Mouse (Mus musculus) CD4-positive, CD25-positive, alpha-beta regulatory T cell, adult 4 months (primary cell): Measurements from ENCODE around the gene Exoc3l2. TPM values are rescaled to one million over a fixed set of nuclear protein-coding genes. Genes with fewer than 3 reads are reported as not detected.
"Not testable (repeated sequence)": the region's sequence is repeated elsewhere in the genome, so short reads cannot be mapped to it uniquely, and the experiment has no call there.

Source experiments
- ATAC-seq: one replicate; pipeline ENCODE4 v1.8.0; 2017
- polyA plus RNA-seq, 2 experiments: library from polyadenylated mRNA; unstranded; fragments of 100-300 nt; shearing (Covaris generic); gene quantifications; one replicate each; pipeline ENCODE4 v1.2.1; 2017

Exoc3l2 gene
- polyA plus RNA-seq, 2 experiments from 2014 or later = not detected

DNA sequence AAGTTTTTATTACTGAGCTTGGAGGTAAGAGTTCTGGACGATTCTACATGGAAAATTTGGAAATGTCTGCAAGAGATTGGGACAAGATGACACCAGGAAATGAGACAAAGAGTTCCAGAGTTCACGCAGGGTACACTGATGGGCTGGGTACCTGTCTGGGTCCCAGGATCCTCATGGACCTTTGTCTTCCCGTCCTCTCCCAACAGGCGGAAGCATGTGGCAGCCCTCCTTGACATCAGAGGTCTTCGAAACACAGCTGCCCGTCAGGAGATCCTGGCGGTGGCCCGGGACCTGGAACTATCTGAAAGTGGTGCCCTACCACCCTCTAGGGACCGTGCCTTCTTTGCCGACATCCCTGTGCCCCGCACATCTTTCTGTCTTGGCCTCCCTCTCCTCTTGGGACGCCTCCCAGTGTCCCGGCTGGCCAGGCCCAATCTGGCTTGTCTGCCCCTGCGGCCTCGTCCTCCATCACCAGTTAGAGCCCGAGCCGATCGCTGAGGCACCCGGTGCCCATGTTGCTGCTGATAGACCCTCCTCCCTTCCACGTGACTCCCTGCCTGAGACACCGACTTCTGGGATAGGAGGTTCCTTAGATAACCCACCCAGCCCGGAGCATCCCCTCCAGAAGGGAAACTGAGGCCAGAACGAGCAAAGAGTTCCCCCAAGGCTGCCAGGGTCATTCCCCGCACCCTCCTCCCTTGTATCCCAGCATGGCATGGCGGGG lies 31.8 kb downstream of the Exoc3l2 start:
- no peak for ATAC-seq

- ATAC-seq = no peak
Observed at GRCm38 (mm10) chr7:19495521-19496213, 32.5 kb downstream of the Exoc3l2 start.

DNA sequence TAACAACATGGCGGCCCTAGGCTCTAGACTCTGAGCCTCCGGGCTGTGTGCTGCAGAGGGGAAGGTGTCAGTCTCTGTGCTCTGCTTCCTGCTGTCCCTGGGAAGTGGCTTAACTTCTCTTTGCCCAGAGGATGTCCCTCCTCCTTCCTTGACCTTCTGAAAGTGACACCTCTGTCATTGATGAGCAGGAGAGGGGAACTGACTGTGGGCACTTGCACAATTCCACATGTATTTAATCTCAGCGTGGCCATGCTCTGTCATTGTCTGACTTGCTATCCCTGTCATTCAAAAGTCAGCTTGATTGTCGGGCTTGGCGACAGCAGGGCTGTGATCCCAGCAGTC lies 33.1 kb downstream of the Exoc3l2 start:
- no peak for ATAC-seq

GRCm38 (mm10) chr7:19498326-19498725 lies 35.2 kb downstream of the Exoc3l2 start:
- ATAC-seq = no peak

GRCm38 (mm10) chr7:19500420-19501363 lies 37.6 kb downstream of the Exoc3l2 start:
- ATAC-seq = no peak

DNA sequence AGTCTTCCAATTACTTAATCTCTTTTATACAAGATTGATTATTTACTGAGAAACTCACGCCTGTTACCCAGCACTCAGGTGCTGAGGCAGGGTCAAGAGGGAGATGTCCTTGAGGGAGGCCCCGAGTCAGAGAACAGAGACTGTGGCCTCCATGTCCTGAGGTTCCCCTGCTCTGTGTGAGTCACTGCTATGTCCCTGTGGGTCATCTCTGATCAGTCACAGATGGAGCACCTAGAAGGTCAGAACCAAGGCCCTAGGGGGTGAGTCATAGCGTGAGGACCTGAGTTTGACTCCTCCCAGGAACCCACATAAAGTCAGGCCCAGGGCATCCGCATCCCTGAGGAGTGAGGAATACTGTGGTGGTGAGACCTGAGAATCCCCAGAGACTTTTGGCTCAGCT lies 38.5 kb downstream of the Exoc3l2 start:
- ATAC-seq = no peak

- no peak for ATAC-seq
Observed at GRCm38 (mm10) chr7:19503481-19504068, 40.4 kb downstream of the Exoc3l2 start.

GRCm38 (mm10) chr7:19506326-19506725 lies 43.2 kb downstream of the Exoc3l2 start:
- no peak for ATAC-seq

- ATAC-seq = no peak
Observed at GRCm38 (mm10) chr7:19506969-19507611, 44.0 kb downstream of the Exoc3l2 start.

DNA sequence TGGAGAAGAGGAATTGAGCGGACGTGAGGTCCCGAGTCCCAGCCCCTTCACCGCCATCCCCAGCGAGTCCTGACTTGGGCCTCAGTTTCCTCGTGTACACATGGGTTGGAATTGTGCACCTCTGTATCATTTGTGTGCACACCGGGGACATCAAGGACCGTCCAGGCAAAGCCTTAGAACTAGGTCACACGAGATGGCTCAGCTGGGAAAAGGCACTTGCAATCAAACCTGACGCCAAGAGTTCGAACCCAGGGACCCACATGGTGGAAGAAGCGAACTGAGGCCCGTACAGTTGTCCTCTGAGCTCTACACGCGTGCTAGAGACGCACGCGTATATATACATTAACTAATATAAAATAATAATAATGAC lies 44.5 kb downstream of the Exoc3l2 start:
- no peak for ATAC-seq

- ATAC-seq = peak; percentile 94
Observed at GRCm38 (mm10) chr7:19508150-19508923, 45.2 kb downstream of the Exoc3l2 start, which contains the start of the genes Bloc1s3 and Trappc6a. Gene Bloc1s3, minus strand, starts transcription at chr7:19508367. Gene Trappc6a, plus strand, starts transcription at chr7:19508395.

- ATAC-seq = peak; percentile 28
Observed at GRCm38 (mm10) chr7:19508924-19509568, 45.9 kb downstream of the Exoc3l2 start.

GRCm38 (mm10) chr7:19509786-19510185 lies 46.7 kb downstream of the Exoc3l2 start:
- ATAC-seq = no peak

DNA sequence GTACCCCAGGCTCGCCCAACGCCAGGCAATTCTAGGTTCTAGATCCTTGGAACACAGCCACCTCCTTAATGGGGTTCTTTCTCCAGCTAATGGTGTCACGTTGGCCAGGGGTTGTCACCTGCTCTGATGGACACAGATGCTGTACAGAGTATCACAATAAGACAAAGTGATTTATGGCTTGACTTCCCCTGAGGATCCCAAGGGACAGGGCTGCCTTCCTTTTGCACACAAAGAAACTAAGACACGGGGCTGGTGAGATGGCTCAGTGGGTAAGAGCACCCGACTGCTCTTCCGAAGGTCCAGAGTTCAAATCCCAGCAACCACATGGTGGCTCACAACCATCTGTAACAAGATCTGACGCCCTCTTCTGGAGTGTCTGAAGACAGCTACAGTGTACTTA lies 48.8 kb downstream of the Exoc3l2 start:
- ATAC-seq = not testable (repeated sequence)

DNA sequence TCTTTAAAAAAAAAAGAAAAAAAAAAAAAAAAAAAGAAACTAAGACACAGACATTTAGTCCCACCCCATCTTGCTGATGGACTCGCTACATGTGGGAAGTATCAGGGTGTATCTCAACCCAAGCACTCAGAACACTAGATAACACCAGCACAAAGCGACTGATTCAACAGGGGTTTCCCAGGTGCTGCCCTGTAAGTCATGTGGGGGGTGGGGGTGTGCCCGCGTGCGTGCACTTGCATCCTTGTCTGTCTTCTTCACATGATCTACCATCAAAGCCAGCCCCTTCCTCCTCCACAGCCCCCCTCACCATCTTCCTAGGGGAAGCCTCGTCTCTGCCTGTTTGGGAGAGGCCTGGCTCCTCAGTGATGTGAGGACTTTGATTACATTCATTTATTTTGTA lies 49.2 kb downstream of the Exoc3l2 start:
- no peak for ATAC-seq

GRCm38 (mm10) chr7:19517652-19518365 lies 54.7 kb downstream of the Exoc3l2 start, which contains the start of gene Nkpd1:
Gene Nkpd1, plus strand, starts transcription at chr7:19517838.
- no peak for ATAC-seq

DNA sequence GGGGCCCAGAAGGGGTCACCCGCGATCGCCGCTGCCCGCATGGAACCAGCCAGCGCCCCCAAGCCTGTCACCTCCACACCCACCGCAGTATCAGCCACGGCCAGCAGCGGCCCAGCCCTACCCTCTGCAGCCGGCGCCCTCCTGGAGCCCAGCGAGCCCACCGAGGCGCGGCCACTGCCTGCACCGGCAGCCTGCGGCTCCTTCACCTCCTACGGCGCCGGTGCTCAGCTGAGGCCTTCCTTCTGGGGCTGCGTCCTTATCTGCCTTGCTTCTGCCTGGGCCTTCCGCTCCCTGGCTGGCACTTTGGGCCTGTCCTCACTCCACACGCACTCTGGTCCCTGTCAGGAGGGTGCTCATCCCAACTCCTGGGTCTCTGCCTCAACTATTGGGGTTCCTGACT lies 56.9 kb downstream of the Exoc3l2 start:
- no peak for ATAC-seq

DNA sequence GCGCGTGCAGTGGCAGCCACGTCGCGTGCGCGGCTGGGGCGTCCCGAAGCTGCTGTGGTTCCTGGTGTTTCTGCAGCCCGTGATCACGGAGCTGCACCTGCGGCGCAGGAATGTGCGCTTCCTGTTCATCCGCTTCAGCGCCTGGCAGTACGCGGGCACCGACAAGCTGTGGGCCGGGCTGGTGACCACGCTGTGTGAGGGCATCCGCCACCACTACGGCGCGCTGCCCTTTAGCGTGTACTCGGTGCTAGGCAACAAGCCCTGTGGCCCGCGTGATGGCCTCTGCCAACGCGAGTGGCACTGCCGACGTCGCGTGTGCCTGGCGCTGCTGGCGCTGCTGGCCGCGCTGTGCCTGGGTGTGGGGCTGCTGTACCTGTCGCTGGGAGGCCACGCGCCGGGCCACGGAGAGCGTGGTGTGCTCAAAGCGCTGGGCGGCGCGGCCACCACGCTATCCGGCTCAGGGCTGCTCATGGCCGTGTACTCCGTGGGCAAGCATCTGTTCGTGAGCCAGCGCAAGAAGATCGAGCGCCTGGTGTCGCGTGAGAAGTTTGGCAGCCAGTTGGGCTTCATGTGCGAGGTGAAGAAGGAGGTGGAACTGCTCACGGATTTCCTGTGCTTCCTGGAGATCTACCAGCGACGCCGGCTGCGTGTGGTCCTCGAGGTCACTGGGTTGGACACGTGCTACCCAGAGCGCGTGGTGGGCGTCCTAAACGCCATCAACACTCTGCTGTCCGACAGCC lies 60.1 kb downstream of the Exoc3l2 start:
- ATAC-seq = no peak

DNA sequence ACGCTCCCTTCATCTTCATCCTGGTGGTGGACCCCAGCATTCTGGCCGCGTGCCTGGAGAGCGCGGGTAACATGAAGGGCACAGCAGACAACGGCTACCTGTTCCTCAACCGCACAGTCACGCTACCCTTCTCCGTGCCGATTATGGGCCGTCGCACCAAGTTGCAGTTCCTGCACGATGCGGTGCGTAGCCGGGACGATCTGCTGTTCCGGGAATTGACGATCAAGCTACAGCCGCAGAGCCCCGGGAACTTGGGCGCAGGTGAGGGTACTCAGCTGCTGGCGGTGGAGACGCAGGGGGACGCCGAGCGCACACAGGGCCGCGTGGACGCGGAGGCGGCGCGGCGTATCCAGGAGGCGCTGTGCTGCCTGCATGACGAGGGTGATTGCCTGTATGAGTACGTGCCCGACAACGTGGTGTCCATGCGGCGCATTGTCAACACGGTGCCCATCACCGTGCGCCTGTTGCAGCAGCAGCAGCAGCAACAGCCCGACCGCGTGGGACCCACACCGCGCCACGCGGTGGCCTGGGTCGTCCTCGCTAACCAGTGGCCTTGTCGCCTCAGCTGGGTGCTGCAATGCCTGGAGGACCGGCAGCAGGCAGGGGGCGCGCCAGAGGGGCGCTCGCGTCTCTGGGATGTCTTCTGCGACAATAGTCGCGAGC lies 60.8 kb downstream of the Exoc3l2 start:
- no peak for ATAC-seq
